Mouse (Mus musculus) embryonic fibroblast, embryonic 13.5 days (primary cell): Measurements from ENCODE around the gene Figla.

Experiments used
- CTCF ChIP-seq: IDR thresholded peaks from 2 replicates; pipeline ENCODE4 v1.5.1; 2011; ENCODE audit warnings: mild to moderate bottlenecking, control low read depth, low read length, moderate library complexity, borderline replicate concordance; ENCODE audit not compliant: insufficient read depth
- POLR2A ChIP-seq: IDR thresholded peaks from 2 replicates; pipeline ENCODE4 v1.6.1; 2011; ENCODE audit warnings: low read depth, mild to moderate bottlenecking, control low read depth, low read length, moderate library complexity

DNA sequence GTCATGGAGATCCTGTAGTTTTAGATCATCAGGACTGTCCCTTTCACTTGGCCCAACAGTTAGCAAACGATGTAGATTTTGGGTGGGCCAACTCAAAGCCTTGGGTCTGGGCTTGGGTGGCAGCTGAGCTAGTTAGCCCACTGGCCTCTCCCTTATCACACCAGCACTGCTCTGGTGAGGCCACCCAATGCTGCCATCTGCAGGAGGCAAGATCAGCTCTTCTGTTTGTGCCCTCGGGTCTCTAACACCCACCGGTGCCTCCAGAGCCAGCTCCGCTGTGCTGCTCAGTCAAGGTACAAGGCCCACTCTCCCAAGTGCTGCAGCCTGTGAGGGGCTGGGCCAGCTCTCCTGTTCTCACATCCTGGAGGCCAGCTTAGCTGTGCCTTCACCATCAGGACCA, 49.3 kb upstream of the Figla start:
- TF ChIP-seq POLR2A (no peak), CTCF (no peak)
